Mouse (Mus musculus) left cerebral cortex, postnatal 25 days (tissue): ENCODE data around the gene Pde6c. TPM values are rescaled to one million over a fixed set of nuclear protein-coding genes. Genes with fewer than 3 reads are reported as not detected.

Experiments
- DNase-seq, 2 experiments: peaks; one replicate each; pipeline ENCODE4 v3.0.0; 2022; ENCODE audit warnings: low spot score in 2 of 2, mixed read lengths in 1 of 2
- intact Hi-C: fragments of 180-260 bp; cut with DNase I; formaldehyde crosslinking; loops from one replicate; pipeline ENCODE4 v1.15.1; 2025
- total RNA-seq, 2 experiments: library from RNA; stranded (reverse); gene quantifications; 2 replicates each; pipeline ENCODE4 v1.2.3; 2021

Pde6c gene
- total RNA-seq, 2 experiments from 2014 or later, result 0.34 to 0.69 TPM

- no peak for DNase-seq
- intact Hi-C loops, result no loop called here
These were observed 99.5 kb downstream of the Pde6c start for GRCm38 (mm10) chr19:38232087-38232486.

- no peak for DNase-seq
- intact Hi-C loops, result no loop called here
These were observed 99.9 kb downstream of the Pde6c start for GRCm38 (mm10) chr19:38232516-38232915.

Other genes with a start within 250 kb of the Pde6c start
- gene Myof, start 89.2 kb upstream of the Pde6c start, total RNA-seq, result 1 to 10 TPM; 5.6 to 5.7 TPM
- under 1 TPM; 0.18 to 0.32 TPM for gene Cep55, start 77.8 kb upstream of the Pde6c start, total RNA-seq
- not detected for gene Ffar4, start 35.7 kb upstream of the Pde6c start, total RNA-seq
- 10 to 100 TPM; 21.8 to 27.6 TPM for gene Rbp4, start 7.5 kb upstream of the Pde6c start, total RNA-seq
- 10 to 100 TPM; 14.5 to 16.7 TPM for gene Fra10ac1, start 91.4 kb downstream of the Pde6c start, total RNA-seq
- 100 to 1,000 TPM; 141 to 144 TPM for gene Lgi1, start 131.8 kb downstream of the Pde6c start, total RNA-seq